Mouse (Mus musculus): ENCODE measurements around the gene Ptbp1.
A peak's percentile ranks its signal among the peaks of the same experiment; 100 is the strongest.
"Not testable (repeated sequence)": the region's sequence is repeated elsewhere in the genome, so short reads cannot be mapped to it uniquely, and the experiment has no call there.

The Ptbp1 gene

GRCm38 (mm10) chr10:79883297-79884084 lies 29.3 kb downstream of the Ptbp1 start:
- DNase-seq (ENCODE audit: low spot score in 2 of 2), result peak; percentile 62 to 72

DNA sequence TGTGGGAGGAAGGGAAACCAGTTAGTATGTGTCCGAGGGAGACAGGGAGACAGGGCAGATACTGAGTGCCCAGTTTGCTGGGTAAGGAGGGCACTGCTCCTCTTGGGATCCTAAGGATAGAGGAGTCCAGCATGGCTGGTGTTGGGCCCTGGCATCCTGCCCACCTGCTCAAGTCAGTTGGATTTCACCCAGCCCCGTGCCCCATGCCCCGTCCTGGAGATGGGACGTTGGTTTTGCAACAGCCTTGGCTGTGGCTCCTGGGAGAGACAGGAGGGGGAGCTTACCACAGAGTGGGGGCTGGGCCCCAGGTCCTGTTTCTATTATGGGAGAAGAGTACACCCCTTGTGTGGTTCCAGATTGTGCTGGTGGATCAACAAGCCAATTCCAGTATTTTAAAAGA lies 30.2 kb downstream of the Ptbp1 start:
- no peak for DNase-seq (ENCODE audit: low spot score in 2 of 2)

- DNase-seq (ENCODE audit: low spot score in 2 of 2), result not testable (repeated sequence)
These were observed 30.7 kb downstream of the Ptbp1 start for GRCm38 (mm10) chr10:79884938-79885337.

GRCm38 (mm10) chr10:79886054-79886453 lies 31.8 kb downstream of the Ptbp1 start, which contains the start of gene Elane:
Gene Elane, plus strand, starts transcription at chr10:79886247.
- DNase-seq (ENCODE audit: low spot score in 2 of 2), result no peak

GRCm38 (mm10) chr10:79886611-79887010 lies 32.4 kb downstream of the Ptbp1 start:
- no peak for DNase-seq (ENCODE audit: low spot score in 2 of 2)

DNA sequence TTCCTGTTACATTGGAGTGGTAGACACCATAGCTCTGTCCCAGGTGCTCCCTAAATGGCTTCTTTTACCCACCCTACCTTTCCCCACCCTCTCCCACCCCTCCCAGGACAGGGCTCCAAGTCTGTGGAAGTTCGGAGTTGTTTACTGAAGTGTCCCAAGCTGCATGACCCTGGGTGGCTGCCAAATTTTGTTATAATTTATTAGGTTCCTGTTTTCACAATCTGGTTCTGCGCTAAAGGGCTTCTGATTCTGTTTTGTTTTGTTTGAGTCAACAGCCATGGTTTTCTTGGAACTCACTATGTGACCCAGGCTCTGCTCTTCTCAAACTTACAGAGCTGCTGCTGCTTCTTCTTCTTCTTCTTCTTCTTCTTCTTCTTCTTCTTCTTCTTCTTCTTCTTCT lies 35.2 kb downstream of the Ptbp1 start:
- DNase-seq (ENCODE audit: low spot score in 2 of 2), result no peak

DNA sequence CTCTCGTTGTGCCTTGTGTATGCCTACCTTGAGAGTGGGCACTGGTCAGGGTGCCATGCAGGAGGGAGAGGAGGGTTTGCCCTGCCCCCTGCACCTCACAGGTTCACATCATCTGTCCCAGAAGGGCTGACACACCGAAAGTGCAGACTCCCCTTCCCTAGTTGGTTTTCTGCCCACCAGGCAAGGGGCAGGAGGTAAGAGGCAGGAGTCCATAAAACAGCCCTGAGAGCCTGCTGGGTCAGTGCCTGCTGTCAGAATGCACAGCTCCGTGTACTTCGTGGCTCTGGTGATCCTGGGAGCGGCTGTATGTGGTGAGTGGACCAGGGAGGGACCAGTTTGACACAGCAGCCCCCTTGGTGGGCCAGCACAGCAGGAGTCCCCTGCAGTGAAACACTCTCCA lies 36.4 kb downstream of the Ptbp1 start, which contains the start of gene Cfd:
Cfd (plus strand) TSS at position 184 of the 400 bp plus-strand sequence.
- no peak for DNase-seq (ENCODE audit: low spot score in 2 of 2)

DNA sequence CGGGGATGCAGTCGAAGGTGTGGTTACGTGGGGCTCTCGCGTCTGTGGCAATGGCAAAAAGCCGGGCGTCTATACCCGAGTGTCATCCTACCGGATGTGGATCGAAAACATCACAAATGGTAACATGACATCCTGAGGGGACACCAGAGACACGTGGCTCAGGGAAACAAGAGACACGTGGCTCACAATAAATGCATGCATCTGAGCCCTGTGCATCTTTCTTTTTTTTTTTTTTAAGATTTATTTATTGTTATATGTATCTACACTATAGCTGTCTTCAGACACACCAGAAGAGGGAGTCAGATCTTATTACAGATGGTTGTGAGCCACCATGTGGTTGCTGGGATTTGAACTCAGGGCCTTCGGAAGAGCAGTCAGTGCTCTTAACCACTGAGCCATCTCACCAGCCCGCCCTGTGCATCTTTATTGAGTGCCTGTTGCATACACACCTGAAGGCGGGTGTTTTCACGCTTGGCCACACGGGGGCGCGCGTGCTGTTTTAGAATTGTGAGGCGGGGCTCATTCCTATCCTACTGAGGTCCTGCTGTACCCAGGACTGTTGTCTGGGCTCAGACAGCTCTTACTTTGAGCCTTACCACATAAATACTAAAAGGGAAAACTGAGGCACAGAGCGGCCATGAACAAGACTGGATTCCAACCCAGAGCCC lies 38.4 kb downstream of the Ptbp1 start:
- peak; percentile 40 to 58 for DNase-seq (ENCODE audit: low spot score in 2 of 2)

DNA sequence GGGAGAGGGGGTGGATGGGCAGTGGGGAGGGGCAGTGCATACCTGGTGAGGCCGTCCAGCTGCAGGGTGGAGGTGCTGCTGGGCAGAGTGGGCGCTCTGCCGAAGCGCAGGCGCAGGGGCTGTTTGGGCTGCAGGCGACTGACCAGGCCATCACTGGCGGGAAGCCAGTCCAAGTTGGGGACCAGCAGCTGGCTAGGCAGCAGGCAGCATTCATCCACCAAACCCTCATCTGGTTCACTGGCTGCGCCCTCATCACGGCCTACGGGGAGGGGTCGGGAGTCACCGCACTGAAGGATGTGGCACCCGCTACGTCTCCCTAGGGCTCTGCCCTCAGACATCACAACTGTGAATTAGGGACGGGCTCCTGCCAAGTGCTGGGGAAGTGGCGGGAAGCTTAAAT lies 42.1 kb downstream of the Ptbp1 start:
- DNase-seq (ENCODE audit: low spot score in 2 of 2), result no peak

DNA sequence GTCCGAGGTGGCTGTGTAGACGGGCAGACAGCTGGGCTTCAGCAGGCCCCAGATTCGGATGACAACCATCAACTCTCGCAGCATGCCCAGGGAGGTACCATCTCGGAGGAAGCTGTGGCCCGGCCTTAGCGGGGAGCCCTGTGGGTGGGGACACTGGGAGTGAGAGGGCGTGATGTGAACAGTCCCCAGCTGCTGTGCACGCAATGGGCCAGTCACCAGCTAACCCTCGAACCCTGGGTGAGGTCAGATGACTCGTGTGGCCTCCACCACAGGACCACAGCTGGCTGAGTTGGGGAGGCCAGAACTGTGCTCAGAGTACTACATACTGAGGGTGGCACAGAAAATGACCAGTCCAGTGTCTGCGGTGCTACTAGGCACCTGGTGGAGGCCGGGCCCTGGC lies 42.6 kb downstream of the Ptbp1 start:
- no peak for DNase-seq (ENCODE audit: low spot score in 2 of 2)

GRCm38 (mm10) chr10:79897316-79898245 lies 43.4 kb downstream of the Ptbp1 start:
- no peak for DNase-seq (ENCODE audit: low spot score in 2 of 2)

DNA sequence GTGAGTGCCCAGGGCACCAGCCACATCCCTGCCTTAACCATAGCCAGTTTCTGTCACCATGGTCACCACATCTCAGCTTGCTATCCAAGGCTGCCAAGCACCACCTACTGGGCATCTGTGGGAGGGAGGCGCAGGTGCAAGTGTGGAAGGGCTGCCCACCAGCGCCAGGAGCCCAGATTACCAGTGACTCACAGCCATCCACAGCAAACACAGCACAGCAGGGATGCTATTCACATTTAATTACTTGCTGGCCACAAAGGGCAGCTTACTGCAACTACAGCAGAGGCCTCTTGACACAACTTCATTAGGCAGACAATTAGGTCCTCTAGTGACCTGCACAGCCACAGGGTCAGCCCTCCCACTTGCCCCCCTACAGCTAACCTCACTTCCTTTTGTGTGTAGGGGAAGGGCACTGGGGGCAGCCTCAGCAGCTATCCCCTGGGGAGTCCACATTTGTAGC lies 46.8 kb downstream of the Ptbp1 start:
- no peak for DNase-seq (ENCODE audit: low spot score in 2 of 2)

GRCm38 (mm10) chr10:79906712-79907111 lies 52.5 kb downstream of the Ptbp1 start:
- DNase-seq (ENCODE audit: low spot score in 2 of 2), result no peak

GRCm38 (mm10) chr10:79907415-79907814 lies 53.2 kb downstream of the Ptbp1 start:
- DNase-seq (ENCODE audit: low spot score in 2 of 2), result no peak

- peak; percentile 95 to 97 for DNase-seq (ENCODE audit: low spot score in 2 of 2)
These were observed 54.2 kb downstream of the Ptbp1 start, which contains the start of gene Med16 for GRCm38 (mm10) chr10:79908167-79909091. Gene Med16, minus strand, starts transcription at chr10:79908923.

- DNase-seq (ENCODE audit: low spot score in 2 of 2), result no peak
These were observed 55.1 kb downstream of the Ptbp1 start for GRCm38 (mm10) chr10:79909092-79909922.

DNA sequence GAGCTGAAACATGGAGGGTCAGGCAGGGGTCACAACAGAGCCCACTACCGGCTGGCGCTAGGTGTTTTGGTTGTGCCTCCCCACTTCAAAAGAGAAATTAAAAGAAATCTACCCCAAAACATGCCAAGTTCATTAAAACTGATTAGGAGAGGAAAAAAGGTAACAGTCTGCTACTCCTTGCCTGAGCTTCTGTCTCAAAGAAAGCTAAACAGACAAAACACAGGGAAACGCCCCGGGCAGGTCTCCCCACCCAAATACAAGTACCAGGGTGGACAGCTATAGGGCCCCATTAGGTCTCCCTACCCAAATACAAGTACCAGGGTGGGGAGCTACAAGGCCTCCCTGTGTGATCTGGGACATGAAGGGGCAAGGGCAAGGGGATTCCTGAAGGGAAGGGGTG lies 56.3 kb downstream of the Ptbp1 start, which contains the start of gene Gm26602:
Gm26602 (plus strand) TSS at position 301 of the 400 bp plus-strand sequence.
- DNase-seq (ENCODE audit: low spot score in 2 of 2), result no peak

GRCm38 (mm10) chr10:79912412-79912811 lies 58.2 kb downstream of the Ptbp1 start:
- no peak for DNase-seq (ENCODE audit: low spot score in 2 of 2)
